Mouse (Mus musculus): ENCODE measurements around the gene Rerg. TPM values are rescaled to one million over a fixed set of nuclear protein-coding genes. Genes with fewer than 3 reads are reported as not detected.

The Rerg gene
- polyA plus RNA-seq, 1 experiment from 2014 or later: 2.8 TPM

- Histone ChIP-seq H3K9ac (no peak overlapping the region), H3K4me1 (no peaks in the 10 kb centered on the region), H3K27ac (no peak overlapping the region), H3K27me3 (replicated peaks) (no peaks in the 10 kb centered on the region), H3K4me2 (no peak overlapping the region), H3K36me3 (no peaks in the 10 kb centered on the region), H3K4me3 (no peak overlapping the region), H3K9me3 (replicated peaks) (no peaks in the 10 kb centered on the region)
- 55% methylated on average over 2 of the region's 2 CpGs for WGBS (ENCODE audit: insufficient replicate concordance)
- no peak for ATAC-seq
These were observed 145.8 kb downstream of the Rerg start for GRCm38 (mm10) chr6:137024541-137024940.

DNA sequence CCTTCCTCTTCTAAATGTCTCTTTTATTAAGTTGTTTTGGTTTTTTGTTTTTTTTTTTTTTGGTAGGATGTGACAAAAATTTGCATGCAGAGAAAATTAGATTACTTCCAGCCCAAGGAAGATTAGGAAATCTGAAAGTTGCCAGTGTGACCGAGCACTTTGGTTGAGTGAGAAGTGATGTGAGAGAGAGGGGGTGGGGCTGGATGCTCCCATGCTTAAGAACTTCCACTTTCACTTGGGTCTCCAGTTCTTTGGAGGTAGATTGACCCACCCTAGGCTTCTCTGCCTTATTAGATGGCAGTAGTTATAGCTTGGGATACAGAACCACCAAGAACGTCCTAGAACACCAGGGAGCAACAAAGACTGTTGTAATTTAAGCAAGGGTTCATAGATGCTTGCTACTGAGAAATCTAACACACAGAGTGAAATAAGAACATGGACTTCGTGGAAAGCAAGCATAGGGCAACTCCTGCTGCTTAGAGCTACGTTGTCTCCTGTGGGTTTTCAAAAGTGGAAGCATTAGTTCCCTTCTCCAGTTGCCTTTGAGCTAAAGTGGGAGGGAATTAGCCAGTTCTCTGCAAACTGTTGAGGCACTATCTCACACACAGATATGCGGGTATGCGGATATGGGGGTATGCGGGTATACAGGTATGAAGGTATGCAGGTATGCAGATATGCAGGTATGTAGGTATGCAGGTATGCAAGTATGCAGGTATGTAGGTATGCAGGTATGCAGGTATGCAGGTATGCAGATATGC is 152.9 kb downstream of the Rerg start:
- Histone ChIP-seq H3K36me3 (no peaks in the 10 kb centered on the region), H3K9ac (no peak overlapping the region), H3K27me3 (replicated peaks) (no peaks in the 10 kb centered on the region), H3K9me3 (replicated peaks) (no peaks in the 10 kb centered on the region), H3K27ac (no peak overlapping the region), H3K4me1 (no peaks in the 10 kb centered on the region), H3K4me2 (no peak overlapping the region), H3K4me3 (no peak overlapping the region)
- ATAC-seq: no peak
- WGBS (ENCODE audit: insufficient replicate concordance): 65% methylated on average over 7 of the region's 7 CpGs

DNA sequence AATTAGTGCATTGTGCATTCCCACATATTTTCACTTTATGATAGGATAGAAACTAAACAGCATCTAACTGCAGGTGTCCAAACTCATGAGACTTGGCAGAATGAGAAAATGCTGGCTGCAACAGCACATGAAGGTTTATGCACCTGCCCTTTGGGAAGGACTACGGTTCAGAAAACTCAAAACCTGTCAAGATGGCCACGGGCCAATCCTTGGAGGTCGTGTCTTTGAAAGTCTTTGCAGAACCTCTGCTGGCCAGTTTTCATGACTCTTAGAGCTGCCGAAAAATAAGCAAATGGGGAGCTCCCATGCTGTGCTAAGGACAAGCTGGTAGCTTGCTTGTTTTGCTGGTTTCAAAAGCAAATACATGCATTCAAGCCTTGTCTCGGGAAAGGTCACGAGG is 156.0 kb downstream of the Rerg start:
- Histone ChIP-seq H3K36me3 (no peaks in the 10 kb centered on the region), H3K27ac (no peak overlapping the region), H3K9me3 (replicated peaks) (no peaks in the 10 kb centered on the region), H3K4me3 (no peak overlapping the region), H3K4me1 (no peaks in the 10 kb centered on the region), H3K27me3 (replicated peaks) (no peaks in the 10 kb centered on the region), H3K4me2 (no peak overlapping the region), H3K9ac (no peak overlapping the region)
- 66% methylated on average over 6 of the region's 6 CpGs for WGBS (ENCODE audit: insufficient replicate concordance)
- no peak for ATAC-seq

DNA sequence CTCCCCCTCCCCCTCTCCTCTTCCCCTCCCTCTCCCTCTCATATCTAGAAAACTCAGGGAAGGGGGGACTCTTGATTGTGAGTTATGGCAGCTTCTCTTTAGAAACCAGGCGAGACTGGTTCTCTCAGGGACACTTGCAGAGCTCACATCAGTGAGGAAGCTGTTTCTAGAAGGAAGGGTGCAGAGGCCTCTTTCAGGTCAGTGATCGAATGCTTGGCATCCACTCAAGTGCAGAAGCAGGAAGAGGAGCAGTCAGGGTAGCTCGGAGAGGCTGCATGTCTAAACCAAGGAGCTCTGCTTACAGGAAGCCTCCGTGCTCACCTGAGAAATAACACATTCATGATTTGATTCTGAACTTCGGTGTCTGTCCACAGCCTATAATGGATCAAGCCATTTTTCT is 159.1 kb downstream of the Rerg start:
- 60% methylated on average over 5 of the region's 5 CpGs for WGBS (ENCODE audit: insufficient replicate concordance)
- Histone ChIP-seq H3K27me3 (replicated peaks) (no peaks in the 10 kb centered on the region), H3K9me3 (replicated peaks) (no peaks in the 10 kb centered on the region), H3K36me3 (no peaks in the 10 kb centered on the region), H3K4me1 (no peaks in the 10 kb centered on the region), H3K27ac (no peak overlapping the region), H3K4me2 (no peak overlapping the region), H3K4me3 (no peak overlapping the region), H3K9ac (no peak overlapping the region)
- no peak for ATAC-seq

Other genes starting within 250 kb of the Rerg start
- 0.27 and 0.43 TPM in 2 replicates for gene Erp27, start 248.3 kb downstream of the Rerg start, polyA plus RNA-seq (2016; fragmentation: Nextera tagmentation; extraction: Ambion mirVana)
- not detected in 2 replicates for gene Pde6h, start 246.7 kb downstream of the Rerg start, polyA plus RNA-seq (2016; fragmentation: Nextera tagmentation; extraction: Ambion mirVana)
- gene Arhgdib, start 228.6 kb downstream of the Rerg start, polyA plus RNA-seq (2016; fragmentation: Nextera tagmentation; extraction: Ambion mirVana): 120 and 122 TPM in 2 replicates
- 0.49 and 0.51 TPM in 2 replicates for gene Ptpro, start 81.8 kb upstream of the Rerg start, polyA plus RNA-seq (2016; fragmentation: Nextera tagmentation; extraction: Ambion mirVana)

Measured in liver, embryonic 12.5 days (tissue).